Mouse (Mus musculus) v-Abl transformed pro-B cells (cell line): ENCODE data around the gene Kansl1l.

ENCODE experiments used
- in situ Hi-C, 2 experiments: fragments of 400-800 bp; cut with MboI; formaldehyde crosslinking; loops; one replicate each; pipeline ENCODE4 v1.15.1; 2025; ENCODE audit not compliant: unreplicated experiment in 2 of 2

Gene Kansl1l

DNA sequence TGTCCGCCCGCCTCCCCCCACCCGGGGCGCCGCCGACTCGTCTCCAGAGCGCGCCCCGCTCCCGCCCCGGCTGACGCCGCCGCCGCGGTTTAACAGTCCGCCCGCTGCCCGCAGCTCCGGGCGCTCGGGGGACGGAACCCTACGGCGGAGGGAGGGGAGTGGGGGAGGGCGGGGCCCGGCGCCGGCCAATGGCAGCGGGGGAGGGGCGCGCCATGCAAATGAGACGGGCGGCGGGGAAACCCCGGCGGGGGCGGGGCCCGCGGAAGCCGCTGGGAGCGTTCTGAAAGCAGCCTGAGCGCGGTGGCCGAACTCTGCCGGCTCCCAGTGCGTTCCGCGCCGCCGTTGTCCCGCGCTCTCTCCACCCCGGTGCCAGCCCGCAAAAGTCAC is at the start of gene Kansl1l:
Gene Kansl1l, minus strand, starts transcription at position 110 of the 387 bp plus-strand sequence.
- in situ Hi-C loops = no loop called here

DNA sequence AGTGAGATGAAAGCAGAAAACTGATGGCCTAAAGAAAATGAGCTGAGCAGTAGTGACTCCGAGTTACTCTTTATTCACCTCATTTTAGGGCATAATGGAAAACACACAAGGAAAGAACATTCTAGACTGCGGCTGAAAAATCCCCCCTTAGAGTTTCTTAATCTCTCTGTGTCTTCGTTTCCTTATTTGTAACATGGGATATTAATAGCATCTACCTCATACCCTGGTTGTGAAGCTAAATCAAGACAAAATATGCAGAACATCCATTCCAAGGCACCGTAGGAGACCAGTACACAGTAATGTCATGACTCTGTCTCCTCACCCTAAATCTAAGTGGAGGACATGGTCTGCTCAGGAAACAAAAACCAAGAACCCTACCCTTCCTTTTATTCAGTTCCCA is 48.3 kb upstream of the Kansl1l start:
- in situ Hi-C loops = no loop called here

DNA sequence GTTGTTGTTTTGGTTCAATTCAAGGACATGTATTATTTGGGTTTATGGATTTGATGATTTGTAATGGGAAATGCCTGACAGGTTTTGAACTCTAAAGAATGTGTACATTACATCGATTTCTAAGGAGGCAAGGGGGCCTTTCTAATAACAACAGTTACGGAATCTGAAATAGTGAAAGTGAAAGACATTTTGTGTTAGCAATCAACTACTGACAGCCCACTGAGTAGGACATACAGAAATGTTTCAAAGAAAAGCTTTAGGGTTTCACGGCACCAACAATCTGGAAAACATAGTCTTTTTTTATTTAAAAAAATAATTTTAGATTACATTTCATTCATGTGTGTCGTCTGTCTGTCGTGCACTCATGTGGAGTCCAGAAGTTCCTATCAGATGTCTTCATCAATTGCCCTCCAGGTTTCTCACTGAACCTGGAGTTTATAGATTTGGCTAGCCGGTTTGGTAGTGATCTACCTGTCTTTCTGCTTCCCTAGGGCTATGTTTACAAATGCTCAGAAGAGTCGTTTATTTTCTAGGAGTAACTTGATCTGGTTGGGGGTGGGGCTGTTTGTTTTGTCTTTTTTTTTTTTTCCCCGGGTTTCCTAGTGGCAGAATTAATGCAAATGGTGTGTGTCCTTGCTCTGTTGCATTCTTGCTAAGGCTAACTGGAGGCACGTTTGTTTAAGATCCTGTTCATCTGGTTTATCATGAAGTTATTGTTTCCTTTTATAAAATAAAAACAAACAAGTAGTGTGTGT is 46.6 kb upstream of the Kansl1l start:
- in situ Hi-C loops = no loop called here

DNA sequence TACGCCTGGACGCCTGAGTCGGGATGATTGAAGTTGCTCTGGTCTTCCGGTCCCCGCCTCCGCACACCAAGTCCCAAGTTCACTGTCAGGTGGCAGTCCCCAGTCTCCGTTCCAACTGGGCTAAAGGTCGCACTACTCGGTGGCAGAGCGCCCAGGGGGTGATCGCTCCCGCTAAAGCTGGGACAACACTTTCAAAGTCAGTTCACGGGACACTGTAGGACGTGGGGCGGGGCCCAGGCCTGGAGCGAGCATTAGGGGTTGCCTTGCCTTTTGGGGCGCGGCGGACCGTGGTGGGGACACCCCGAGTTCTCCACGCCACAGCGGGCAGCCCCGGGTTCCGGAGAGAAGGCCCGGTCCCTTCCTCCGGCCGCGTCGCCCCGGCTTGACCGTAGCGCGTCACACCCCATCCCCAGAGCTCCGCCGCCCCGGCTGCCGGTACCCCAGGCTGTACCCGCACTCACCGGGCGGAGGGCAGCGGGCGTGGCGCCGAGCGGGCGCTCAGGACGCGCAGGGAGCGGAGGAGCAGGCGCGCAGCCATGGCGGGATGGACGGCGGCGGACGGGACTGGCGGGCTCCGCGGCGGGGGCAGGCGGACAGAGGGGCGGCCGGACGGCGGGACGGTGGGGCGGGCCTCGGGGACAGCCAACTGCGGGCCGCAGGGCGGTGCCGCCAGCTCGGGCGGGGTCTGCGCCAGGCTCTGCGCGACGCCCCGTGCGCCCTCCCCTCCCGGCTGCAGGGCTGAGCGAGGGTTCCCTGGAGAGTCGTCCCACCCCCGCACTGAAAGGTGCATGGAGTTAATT is 45.5 kb upstream of the Kansl1l start, which contains the start of gene Acadl:
Gene Acadl, minus strand, starts transcription at position 566 of the 800 bp plus-strand sequence.
- in situ Hi-C loops = no loop called here

DNA sequence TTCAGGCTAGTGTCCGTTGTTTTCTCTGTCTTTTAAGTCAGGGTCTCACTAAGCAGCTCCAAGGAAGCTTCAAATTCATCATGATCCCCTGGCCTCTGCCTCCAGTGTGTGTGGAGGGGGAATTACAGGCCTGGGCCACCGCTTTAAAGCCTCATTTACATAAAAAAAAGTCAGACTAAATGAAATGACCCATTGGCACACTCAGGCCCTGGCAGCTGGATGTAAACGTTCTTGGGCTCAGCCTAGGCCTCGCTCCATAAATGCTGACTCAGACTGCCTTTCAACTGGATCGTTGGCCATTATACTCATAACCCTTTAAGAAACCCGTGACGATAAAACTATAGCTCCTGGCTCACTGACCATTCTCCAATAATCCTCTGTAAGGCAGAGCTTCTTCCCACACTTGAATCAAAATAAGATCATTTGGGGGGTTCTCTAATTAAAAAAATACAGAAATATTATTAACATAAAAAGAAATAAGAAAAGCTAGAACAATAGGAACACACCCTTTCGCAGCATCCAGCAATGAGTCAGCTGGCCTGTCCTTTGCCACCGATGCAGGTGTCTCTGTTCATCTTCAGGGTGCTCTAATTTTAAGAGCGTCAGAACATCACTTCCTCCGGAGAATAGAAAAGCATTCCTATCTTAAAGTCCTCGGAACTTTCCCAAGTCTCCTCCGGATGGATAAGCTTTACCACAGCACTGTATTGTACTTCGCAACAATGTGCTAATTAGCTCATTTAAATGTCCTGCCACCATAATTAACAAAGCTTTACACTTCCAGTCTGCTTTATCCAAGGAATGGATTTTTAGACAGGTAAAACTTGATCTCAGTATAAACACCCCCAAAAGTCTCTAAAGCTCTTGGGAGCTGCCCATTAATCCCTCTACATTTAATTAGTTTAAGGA is 44.7 kb upstream of the Kansl1l start:
- in situ Hi-C loops = no loop called here

DNA sequence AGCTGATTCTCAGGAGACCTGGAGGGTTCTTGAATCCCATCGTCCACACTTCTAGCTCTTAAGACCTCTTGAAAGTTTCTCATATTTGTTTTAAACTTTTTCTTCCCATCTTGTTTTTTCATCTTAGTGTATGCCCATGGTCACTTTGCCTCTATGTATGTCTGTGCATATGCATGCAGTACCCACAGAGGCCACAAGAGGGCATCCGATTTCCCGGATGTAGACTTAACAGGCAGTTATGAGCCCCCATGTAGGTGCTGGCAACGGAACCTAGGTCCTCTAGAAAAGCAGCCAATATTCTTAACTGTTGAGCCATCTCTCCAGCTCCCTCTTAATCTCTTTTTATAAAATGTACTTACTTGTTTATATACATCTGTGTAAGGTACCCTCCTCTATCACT is 30.1 kb upstream of the Kansl1l start:
- in situ Hi-C loops = loop anchor here (10.0 to 25.0 kb wide), 2 partner anchors 123 to 560 kb away; no protein-coding TSS in a partner anchor

DNA sequence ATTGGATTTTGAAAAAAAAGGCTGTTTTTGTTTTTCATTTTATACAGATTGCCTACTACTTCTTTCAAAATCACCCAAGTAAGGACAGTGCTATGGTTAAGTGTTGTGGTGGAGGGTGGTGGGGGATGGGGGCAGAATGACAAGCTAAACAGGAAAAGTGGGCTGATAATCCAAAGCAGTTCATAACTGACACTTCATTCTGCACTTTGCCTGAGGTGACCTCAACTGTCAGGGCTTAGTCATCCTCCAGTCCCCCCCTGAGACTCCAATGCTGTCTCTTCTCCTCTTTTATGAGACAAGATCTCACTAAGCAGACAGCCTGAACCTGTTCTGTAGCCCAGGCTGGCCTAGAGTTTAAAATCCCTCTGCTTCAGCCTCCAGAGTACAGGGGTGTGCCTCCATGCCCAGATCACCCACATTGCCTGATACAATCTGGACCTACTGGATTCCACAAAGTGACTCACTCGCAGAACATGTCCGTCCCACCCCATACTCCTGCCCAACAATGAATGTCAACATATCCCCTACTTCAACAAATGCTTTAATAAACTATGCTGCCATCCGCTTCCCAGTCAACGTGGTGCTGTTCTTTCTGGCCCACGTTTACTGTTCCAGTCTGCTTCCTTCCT is 28.4 kb upstream of the Kansl1l start:
- in situ Hi-C loops = loop anchor here (10.0 to 25.0 kb wide), 2 partner anchors 121 to 559 kb away; no protein-coding TSS in a partner anchor

DNA sequence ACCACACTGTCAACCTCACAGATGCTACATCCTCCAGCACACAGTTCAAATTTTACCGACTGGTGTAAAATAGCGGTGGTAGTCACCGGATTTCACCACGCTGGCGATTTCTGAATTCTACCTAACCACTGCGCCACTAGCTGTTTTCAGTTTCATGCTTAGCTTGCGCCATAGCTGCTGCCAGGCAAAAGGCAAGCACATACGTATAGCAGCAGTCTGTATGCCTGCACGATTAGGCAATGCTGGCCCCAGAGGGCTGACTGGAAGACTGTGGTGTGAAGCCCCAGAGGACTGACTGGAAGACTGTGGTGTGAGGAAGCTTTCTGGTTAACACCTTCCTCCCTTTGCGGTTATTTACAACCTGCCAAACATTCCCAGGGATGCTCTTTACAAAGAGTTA is 24.6 kb upstream of the Kansl1l start:
- in situ Hi-C loops = loop anchor here (10.0 to 25.0 kb wide), 2 partner anchors 117 to 555 kb away; no protein-coding TSS in a partner anchor

DNA sequence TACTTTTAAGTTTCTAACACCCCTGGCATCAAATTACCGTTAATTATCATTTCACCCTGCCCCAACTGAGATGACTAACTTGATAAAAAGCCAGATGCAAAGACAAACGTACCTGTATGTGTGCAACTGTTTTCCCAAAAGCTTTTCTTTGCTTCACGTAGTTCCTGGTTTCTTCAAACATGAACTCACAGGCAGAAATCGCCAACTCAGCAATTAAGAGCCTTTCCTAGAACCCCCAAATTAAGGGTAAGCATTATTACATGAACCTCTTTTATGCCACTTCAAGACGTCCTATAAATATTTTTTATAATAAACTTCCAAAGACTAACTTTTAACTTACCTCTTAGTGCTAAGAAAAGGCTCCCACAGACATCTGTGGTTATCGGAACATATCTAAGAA is 24.1 kb upstream of the Kansl1l start:
- in situ Hi-C loops = loop anchor here (10.0 to 25.0 kb wide), 2 partner anchors 117 to 554 kb away; no protein-coding TSS in a partner anchor

DNA sequence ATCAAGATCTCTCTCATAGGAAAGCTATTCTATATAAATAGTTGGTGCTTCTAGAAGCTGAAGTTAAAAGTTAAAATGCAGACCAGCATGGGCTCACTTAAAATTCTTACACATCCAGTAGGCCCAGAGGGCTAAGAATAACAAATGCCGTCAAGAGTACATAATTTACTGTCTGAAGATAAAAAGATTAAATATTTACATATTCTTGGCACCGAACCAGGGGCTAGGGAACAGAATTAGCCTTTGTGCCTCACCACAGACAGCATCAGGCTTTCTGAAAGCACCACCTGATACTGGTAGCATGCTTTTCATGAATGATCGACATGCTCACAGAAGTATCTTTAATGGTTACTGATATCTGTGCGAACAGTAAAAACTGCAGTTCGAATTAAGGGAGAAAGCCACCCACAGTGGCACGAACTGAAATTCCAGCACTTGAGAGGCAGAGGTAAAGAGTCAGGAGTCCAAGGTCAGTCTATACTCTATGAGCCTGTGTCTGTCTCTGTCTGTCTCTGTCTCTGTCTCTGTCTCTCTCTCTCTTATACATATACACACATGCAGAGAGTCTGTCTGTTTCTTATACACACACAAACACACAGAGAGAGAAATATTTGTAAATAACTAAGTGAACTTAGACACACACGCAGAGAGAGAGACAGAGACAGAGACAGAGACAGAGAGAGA is 22.5 kb upstream of the Kansl1l start:
- in situ Hi-C loops = loop anchor here (5.0 to 25.0 kb wide), 5 partner anchors 88 to 735 kb away; no protein-coding TSS in a partner anchor

DNA sequence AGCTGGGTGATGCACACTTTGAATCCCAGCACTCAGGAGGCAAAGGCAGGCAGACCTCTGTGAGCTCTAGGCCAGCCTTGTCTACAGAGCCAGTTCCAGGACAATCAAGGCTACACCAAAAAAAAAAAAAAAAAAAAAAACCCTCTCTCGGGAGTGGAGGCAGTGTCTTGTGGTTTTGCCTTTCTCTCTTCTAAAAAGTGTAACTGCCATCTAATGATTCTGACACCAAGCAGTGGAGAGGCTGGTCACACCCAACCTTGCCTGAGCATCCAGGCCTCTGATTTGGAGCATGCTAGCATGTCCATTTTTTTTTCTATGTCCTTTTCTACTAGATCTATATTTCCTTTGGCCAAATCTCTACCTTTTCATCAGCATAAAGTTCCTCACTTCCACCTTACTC is 21.8 kb upstream of the Kansl1l start:
- in situ Hi-C loops = loop anchor here (5.0 to 25.0 kb wide), 5 partner anchors 87 to 734 kb away; no protein-coding TSS in a partner anchor

DNA sequence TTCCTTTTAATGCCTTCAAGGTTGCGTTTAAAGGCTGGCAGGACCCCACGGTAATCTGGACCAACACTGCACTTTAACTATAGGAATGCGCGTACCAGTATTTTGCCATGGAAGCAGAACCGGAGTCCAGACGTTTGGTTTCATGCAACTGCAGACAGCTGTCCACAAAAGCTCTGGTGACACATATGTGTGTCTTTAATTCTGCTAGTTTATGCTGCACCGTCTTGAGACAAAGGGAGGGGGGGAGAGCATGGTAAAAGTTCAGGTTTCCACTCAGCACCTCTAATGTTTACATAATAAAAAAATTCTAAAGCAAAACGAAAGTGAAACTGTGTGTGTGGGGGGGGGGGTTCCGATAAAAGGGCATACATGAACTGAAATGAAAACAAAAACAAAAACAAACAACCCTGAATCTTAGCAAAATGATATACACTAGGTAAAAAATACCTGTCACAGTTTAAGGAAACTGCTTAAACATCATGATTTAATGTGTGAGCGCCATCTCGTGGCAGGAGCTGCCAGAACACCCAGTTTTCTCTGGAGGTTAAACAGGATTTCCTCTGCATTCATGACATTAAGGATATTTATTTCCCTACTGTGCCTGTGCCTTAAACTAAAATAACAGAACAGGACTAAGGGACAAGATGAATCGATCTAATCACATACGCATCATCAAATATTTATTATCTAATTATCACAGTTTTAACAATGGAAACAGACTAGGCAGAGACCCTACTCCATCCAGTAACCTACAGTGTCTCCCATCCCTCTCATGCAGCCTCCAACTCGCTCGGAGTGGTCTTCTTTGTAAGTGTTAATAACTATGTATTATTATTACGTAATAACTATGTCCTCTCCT is 21.1 kb upstream of the Kansl1l start:
- in situ Hi-C loops = loop anchor here (5.0 to 25.0 kb wide), 5 partner anchors 86 to 734 kb away; no protein-coding TSS in a partner anchor

DNA sequence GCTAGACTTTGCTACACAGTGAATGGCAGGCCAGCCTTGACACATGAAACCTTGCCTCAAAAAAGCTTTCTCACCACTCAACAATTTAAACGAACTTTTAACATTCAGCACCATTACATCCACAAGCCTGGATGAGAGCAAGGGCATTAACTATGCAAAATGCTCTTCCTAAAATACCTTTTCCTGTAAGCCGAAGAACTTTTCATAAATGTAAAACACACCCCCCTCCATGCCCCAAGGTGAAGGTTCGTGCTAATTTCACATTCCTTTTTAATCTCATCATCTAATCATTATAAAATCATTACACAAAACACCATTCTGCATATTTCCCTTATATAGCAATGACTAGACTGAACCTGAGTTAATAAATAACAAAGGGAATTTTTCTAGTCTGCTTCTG is 19.8 kb upstream of the Kansl1l start:
- in situ Hi-C loops = loop anchor here (5.0 to 25.0 kb wide), 5 partner anchors 85 to 732 kb away; no protein-coding TSS in a partner anchor

DNA sequence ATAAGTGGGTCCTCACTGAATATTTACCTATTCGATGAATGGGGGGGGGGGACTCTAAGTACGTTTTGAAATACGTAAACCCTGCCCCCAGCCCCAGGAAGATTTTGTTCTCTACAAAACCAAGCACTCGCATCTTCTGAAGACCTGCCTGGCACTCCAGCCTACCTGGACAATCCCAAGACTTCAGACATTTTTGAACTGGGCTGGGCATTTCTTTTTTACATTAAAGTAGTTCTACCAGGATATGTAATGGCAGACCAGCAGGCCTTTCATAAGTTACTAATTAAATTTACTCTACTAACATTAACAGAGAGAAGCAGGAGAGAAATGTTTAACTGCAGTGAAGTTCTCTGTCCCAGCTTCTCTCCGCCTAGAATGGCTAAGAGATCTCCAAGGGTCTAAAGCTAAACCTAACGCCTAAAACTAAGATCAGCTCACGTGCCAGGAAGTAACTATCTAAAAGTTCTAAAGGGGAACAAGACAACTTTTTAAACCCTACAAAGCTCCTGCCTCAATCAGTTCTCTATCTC is 15.3 kb upstream of the Kansl1l start:
- in situ Hi-C loops = loop anchor here in 1 of 2 experiments (10.0 to 25.0 kb wide), 3 partner anchors 108 to 728 kb away; no protein-coding TSS in a partner anchor

DNA sequence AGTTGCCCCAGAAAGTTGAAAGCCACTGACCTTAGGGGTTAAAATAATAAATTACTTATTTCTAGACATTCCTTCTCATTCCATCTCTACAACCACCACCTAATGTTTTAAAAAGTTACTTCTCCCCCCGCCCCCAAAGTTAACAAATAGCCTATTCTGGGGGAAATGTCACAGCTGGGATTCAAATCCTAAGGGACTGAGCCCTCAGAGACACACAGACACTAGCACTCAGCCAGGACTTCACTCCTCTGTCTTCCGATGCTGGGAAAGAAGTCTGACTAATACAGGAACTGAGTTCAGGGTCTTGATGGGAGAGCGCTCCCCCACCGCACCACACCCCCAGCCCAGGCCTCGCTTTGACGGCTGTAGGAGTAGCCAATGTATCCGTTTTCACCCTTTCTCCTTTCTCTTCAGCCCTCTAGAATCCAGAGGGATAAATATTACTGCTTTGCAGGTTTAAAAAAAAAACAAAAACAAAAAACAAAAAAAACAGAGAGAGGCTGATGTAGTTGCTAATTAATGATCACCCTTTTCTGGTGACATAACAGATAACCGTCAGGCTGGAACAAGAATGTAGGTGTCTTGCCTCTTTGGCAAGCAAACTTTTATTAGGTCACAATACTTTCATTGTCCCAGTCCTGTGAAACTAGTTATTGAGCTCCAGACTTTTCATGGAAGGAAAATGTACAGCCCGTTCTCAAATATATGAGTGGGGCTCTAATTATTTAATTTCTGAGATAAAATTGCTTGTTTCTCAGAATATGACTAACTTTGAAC is 14.7 kb upstream of the Kansl1l start:
- in situ Hi-C loops = loop anchor here in 1 of 2 experiments (10.0 to 25.0 kb wide), 3 partner anchors 107 to 727 kb away; no protein-coding TSS in a partner anchor

DNA sequence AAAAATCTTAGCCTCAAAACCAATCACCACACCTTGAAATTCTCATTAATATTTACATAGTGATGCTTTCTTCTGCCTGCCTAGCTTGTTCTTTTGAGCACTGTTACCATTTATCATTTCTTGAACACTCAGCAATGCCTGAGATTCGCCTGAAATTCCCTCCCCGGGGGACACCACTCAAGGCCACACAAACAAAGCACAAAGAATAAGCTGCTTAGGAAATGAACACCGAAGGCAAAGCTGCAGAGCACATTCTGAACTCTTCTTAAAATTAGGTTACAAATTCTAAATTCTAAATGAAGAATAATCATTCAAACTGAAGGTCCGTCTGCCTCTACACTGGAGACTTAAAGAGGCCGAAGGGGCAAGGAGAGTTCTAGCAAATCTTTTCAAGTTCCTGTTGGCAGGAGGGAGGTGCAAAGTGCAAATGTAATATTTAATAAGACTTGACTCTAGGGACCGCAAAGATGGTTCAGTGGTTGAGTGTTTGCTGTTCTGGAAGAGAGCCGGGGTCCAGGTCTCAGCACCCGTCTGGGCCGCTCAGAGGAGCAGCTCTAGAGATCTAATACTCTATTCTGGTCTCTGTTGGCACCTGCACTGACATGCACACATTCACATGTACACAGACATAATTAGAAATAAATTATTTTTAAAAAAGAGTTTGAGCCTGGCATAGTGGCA is 12.2 kb upstream of the Kansl1l start:
- in situ Hi-C loops = loop anchor here in 1 of 2 experiments (10.0 to 25.0 kb wide), 3 partner anchors 105 to 725 kb away; no protein-coding TSS in a partner anchor
